Mouse (Mus musculus) kidney, postnatal 0 days (tissue): ENCODE data around the gene Ly6g5c. TPM values are rescaled to one million over a fixed set of nuclear protein-coding genes. Genes with fewer than 3 reads are reported as not detected.
A peak's percentile ranks its signal among the peaks of the same experiment; 100 is the strongest.

Source experiments
- ATAC-seq: fragments of 200-750 bp; cut with Nextera tagmentation; replicated peaks from 2 replicates; pipeline ENCODE4 v1.8.0; 2017; ENCODE audit warnings: low read depth, moderate number of reproducible peaks, moderate TSS enrichment, moderate library complexity; ENCODE audit not compliant: low FRiP score
- DNase-seq: peaks from one replicate; pipeline ENCODE4 v3.0.0-alpha.2; 2016; ENCODE audit warnings: low spot score
- H3K27ac ChIP-seq: fragments of 300-500 bp; sonication (generic); 2 replicates; pipeline ENCODE4 v1.5.1; 2014; ENCODE audit warnings: mild to moderate bottlenecking
- H3K27me3 ChIP-seq: fragments of 300-500 bp; sonication (generic); 2 replicates; pipeline ENCODE4 v1.6.1; 2014; ENCODE audit warnings: low read length, mixed read lengths; ENCODE audit not compliant: insufficient read depth
- H3K36me3 ChIP-seq: fragments of 300-500 bp; sonication (generic); 2 replicates; pipeline ENCODE4 v1.6.1; 2014; ENCODE audit warnings: low read length, mixed read lengths; ENCODE audit not compliant: insufficient read depth
- H3K4me1 ChIP-seq: fragments of 300-500 bp; sonication (generic); replicated peaks from 2 replicates; pipeline ENCODE4 v1.6.1; 2014; ENCODE audit warnings: antibody characterized with exemption, low read length, mixed read lengths; ENCODE audit not compliant: insufficient read depth
- H3K4me2 ChIP-seq: fragments of 300-500 bp; sonication (generic); 2 replicates; pipeline ENCODE4 v1.6.1; 2014; ENCODE audit warnings: mild to moderate bottlenecking, low read length, moderate library complexity, mixed read lengths
- H3K4me3 ChIP-seq: fragments of 300-500 bp; sonication (generic); replicated peaks from 2 replicates; pipeline ENCODE4 v1.5.1; 2014; ENCODE audit warnings: low read depth, low read length
- H3K9ac ChIP-seq: fragments of 300-500 bp; sonication (generic); 2 replicates; pipeline ENCODE4 v1.6.1; 2014; ENCODE audit warnings: low read depth, low read length
- H3K9me3 ChIP-seq: fragments of 300-500 bp; sonication (generic); replicated peaks from 2 replicates; pipeline ENCODE4 v1.6.1; 2016; ENCODE audit warnings: low read length, inconsistent platforms, mixed read lengths
- CTCF ChIP-seq: IDR thresholded peaks from 2 replicates; pipeline ENCODE4 v1.5.1; 2016; ENCODE audit warnings: antibody characterized with exemption, low read depth, mild to moderate bottlenecking, moderate library complexity
- WGBS: fragments of 180-500 bp; shearing (Covaris S2); extraction: QIAGEN DNeasy Blood & Tissue Kit; methylation state at CpG from one replicate; pipeline ENCODE4 v1.1.7; 2014; 5-methylcytosine and 5-hydroxymethylcytosine counted together
- polyA plus RNA-seq: library from polyadenylated mRNA; unstranded; fragments of >200 nt; fragmentation: Nextera tagmentation; extraction: Ambion mirVana; gene quantifications from 2 replicates; pipeline ENCODE4 v1.2.1, GENCODE M21; 2015

Gene Ly6g5c
- polyA plus RNA-seq, 1 experiment from 2014 or later: not detected

GRCm38 (mm10) chr17:35141971-35142370, 33.9 kb downstream of the Ly6g5c start:
- H3K36me3 ChIP-seq: peaks cover 82% of the 10 kb centered on the region
- DNase-seq (no peak), ATAC-seq (no peak)
- no peak overlapping the region for H3K9ac ChIP-seq
- no peaks in the 10 kb centered on the region for H3K27me3 ChIP-seq
- no peaks in the 10 kb centered on the region for H3K9me3 ChIP-seq
- no peak for TF ChIP-seq CTCF
- no peak overlapping the region for H3K4me3 ChIP-seq
- H3K27ac ChIP-seq: no peak overlapping the region
- H3K4me1 ChIP-seq: peaks cover under 1% of the 10 kb centered on the region; the same call in 1 of the 2 replicates
- 87% methylated on average over 6 of the region's 6 CpGs for WGBS
- H3K4me2 ChIP-seq: no peak overlapping the region

GRCm38 (mm10) chr17:35146139-35146538, 38.1 kb downstream of the Ly6g5c start:
- Histone ChIP-seq H3K27me3 (no peaks in the 10 kb centered on the region), H3K36me3 (peaks cover 90% of the 10 kb centered on the region), H3K4me2 (no peak overlapping the region), H3K27ac (no peak overlapping the region), H3K9ac (no peak overlapping the region), H3K4me1 (no peaks in the 10 kb centered on the region), H3K9me3 (no peaks in the 10 kb centered on the region), H3K4me3 (no peak overlapping the region)
- no peak for DNase-seq
- no peak for TF ChIP-seq CTCF
- WGBS: 77% methylated on average over 5 of the region's 5 CpGs
- no peak for ATAC-seq

- Histone ChIP-seq H3K9me3 (no peaks in the 10 kb centered on the region), H3K4me1 (no peaks in the 10 kb centered on the region), H3K27me3 (no peaks in the 10 kb centered on the region), H3K4me2 (no peak overlapping the region), H3K27ac (no peak overlapping the region), H3K36me3 (peaks cover 87% of the 10 kb centered on the region), H3K4me3 (no peak overlapping the region), H3K9ac (no peak overlapping the region)
- 47% methylated on average over 3 of the region's 3 CpGs for WGBS
- TF ChIP-seq CTCF: no peak
- ATAC-seq (no peak), DNase-seq (no peak)
Observed at GRCm38 (mm10) chr17:35147348-35147747, 39.3 kb downstream of the Ly6g5c start.

GRCm38 (mm10) chr17:35147922-35148639, 40.0 kb downstream of the Ly6g5c start:
- Histone ChIP-seq H3K4me2 (no peak overlapping the region), H3K27ac (0 out of 2 replicates have a peak overlapping the region, but pooled peaks have one; percentile 19), H3K36me3 (peaks cover 87% of the 10 kb centered on the region), H3K4me3 (no peak overlapping the region), H3K27me3 (no peaks in the 10 kb centered on the region), H3K9me3 (no peaks in the 10 kb centered on the region), H3K4me1 (no peaks in the 10 kb centered on the region), H3K9ac (no peak overlapping the region)
- 61% methylated on average over 5 of the region's 5 CpGs for WGBS
- ATAC-seq (no peak), DNase-seq (no peak)
- no peak for TF ChIP-seq CTCF

- Histone ChIP-seq H3K4me3 (no peak overlapping the region), H3K27me3 (no peaks in the 10 kb centered on the region), H3K27ac (no peak overlapping the region), H3K4me2 (no peak overlapping the region), H3K36me3 (peaks cover 90% of the 10 kb centered on the region), H3K9me3 (no peaks in the 10 kb centered on the region), H3K4me1 (no peaks in the 10 kb centered on the region), H3K9ac (no peak overlapping the region)
- no peak for ATAC-seq
- no peak for DNase-seq
- TF ChIP-seq CTCF: no peak
- 84% methylated on average over 4 of the region's 4 CpGs for WGBS
Observed at GRCm38 (mm10) chr17:35152121-35152520, 44.0 kb downstream of the Ly6g5c start.

- no peak overlapping the region for H3K9ac ChIP-seq
- no peak for TF ChIP-seq CTCF
- ATAC-seq (no peak), DNase-seq (no peak)
- no peaks in the 10 kb centered on the region for H3K27me3 ChIP-seq
- H3K4me3 ChIP-seq: no peak overlapping the region
- 87% methylated on average over 9 of the region's 9 CpGs for WGBS
- peaks cover 93% of the 10 kb centered on the region for H3K36me3 ChIP-seq
- no peak overlapping the region for H3K27ac ChIP-seq
- no peaks in the 10 kb centered on the region for H3K9me3 ChIP-seq
- H3K4me2 ChIP-seq: no peak overlapping the region
- no peaks in the 10 kb centered on the region for H3K4me1 ChIP-seq
Observed at GRCm38 (mm10) chr17:35153077-35153476, 45.0 kb downstream of the Ly6g5c start.
